Mouse (Mus musculus): ENCODE data around the gene Csad.
"Not testable (repeated sequence)": the region's sequence is repeated elsewhere in the genome, so short reads cannot be mapped to it uniquely, and the experiment has no call there.

Gene Csad

DNA sequence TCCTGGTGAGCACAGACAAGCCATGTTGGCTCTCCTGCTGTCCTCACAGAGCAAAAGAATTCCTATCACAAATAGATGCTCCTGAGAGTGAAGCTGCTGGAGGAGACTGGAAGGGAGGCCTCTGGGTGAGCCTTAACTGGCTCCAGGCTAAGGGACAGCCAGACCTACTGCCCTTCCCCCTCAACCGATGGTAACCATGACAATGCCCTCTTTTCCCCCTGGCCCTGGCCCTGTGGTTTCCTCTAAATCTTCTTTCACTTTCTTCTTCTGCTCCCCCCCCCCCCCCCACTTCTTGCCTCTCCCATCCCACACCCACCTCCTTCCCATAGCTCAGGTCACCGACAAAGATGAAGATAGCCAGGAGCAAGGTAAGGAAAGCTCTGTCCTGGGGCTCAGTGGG, 29.4 kb upstream of the Csad start:
- no peak for DNase-seq

DNA sequence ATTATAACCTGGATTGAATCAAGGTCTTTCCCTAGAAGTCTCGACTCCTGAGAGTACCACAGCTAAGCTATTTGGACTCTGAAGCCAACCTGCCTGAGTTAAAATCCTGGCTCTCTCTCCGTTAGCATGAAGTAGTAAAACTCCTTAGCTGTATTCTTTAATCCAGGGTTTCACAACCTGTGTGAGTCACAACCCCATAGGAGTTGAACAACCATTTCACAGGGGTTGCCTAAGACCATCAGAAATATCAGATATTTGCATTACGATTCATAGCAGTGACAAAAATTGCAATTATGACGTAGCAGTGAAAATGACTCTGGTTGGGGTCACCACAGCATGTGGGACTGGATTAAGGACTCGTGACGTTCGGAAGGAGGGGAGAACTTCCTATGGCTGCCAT, 28.2 kb upstream of the Csad start:
- DNase-seq, result no peak

DNA sequence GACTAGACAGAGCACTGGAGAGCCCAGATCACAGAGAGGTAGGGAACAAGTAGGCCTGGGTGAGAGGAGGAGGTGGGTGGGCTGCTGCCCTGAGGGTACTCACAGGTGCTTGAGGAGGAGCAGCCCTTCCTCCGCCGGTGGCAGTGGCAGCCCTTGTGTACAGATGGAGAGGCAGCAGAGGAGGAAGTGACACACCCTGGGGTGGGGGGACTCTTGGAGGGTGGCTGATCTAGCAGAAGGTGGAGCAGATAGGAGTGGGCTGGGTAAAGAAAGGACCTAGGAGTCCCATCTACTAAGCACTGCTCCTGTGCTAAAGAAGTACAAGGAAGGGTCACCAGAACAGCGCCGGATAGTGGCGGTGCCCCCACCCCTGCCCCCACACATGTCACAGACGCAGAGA, 27.2 kb upstream of the Csad start, which contains the start of gene Itgb7:
Gene Itgb7, minus strand, starts transcription at position 197 of the 400 bp plus-strand sequence.
- no peak for DNase-seq

DNA sequence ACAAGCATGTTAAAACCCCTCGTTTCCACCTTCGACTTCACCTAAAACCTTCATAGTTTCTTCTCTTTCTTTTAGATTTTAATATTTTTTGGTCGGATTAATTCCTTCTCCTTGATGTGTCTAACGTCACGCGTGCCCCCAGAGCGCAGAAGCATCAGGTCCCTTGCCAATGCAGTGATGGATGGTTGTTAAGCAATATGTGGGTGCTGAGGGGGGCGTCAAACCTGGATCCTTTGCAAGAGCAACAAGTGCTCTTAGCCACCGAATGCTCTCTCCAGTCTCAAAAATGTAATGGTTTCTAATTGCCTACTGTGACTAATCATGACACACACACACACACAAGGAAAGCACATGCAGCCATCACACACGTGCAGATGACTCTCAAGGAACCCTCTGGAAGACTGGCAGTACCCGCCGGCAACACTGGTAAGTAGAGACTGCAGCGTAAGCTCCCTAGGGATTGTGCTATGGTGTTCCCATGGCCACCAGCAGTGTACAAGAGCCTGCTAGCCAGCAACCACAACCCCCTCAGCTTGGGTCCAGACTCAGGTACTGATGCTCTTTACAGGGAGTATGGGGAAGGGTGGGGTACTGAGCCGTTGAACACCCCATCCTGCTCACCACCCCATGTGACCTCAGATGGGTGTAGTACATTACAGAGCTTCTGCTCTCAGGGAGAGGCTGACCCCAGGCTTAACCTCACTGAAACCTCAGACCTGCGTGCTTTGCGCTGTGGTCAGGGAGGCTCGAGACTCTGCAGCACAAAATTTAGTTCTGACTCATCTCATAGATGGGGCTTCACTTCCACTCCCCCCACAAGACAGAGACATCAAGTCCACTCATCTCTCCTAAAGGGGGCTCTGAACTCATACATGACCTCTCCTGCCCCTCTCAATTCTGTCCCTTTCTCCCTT, 26.1 kb upstream of the Csad start:
- DNase-seq, result no peak

DNA sequence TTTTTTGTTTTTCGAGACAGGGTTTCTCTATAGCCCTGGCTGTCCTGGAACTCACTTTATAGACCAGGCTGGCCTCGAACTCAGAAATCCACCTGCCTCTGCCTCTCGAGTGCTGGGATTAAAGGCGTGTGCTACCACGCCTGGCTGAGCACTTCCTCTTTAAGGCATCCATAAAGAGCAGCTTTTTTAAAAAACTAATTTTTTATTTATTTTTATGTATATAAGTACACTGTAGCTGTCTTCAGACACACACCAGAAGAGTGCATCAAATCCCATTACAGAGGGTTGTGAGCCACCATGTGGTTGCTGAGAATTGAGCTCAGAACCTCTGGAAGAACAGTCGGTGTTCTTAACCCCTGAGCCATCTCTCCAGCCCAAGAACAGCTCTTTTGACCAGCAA, 21.1 kb upstream of the Csad start:
- not testable (repeated sequence) for DNase-seq

DNA sequence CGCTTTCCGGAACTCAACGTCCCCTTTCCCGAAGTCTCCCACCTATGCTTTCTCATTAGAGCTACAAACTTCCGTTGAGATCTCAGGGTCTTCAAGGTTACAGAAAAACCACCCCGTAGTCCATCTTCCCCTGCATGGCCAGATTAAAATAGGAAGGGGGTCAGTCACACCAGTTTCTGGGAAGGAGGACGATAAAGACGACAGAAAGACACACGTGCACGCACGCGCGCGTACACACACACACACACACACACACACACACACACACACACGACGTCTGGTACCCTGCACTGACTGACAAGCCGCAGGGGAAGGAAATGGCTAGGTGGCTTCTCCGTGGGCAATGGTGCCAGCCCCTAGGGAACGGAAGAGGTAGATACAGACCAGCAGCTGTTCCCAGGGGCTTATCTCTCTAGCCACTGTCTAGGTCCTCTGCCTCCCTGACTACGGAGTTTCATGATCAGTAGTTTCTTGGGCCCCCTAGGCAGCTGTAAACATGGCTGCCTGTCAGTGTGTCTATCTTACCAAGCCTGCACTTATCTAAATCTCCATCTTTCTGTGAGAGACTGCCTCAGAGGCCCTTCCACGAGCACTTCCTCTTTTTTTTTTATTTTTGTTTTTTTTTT, 20.6 kb upstream of the Csad start:
- DNase-seq, result no peak

DNA sequence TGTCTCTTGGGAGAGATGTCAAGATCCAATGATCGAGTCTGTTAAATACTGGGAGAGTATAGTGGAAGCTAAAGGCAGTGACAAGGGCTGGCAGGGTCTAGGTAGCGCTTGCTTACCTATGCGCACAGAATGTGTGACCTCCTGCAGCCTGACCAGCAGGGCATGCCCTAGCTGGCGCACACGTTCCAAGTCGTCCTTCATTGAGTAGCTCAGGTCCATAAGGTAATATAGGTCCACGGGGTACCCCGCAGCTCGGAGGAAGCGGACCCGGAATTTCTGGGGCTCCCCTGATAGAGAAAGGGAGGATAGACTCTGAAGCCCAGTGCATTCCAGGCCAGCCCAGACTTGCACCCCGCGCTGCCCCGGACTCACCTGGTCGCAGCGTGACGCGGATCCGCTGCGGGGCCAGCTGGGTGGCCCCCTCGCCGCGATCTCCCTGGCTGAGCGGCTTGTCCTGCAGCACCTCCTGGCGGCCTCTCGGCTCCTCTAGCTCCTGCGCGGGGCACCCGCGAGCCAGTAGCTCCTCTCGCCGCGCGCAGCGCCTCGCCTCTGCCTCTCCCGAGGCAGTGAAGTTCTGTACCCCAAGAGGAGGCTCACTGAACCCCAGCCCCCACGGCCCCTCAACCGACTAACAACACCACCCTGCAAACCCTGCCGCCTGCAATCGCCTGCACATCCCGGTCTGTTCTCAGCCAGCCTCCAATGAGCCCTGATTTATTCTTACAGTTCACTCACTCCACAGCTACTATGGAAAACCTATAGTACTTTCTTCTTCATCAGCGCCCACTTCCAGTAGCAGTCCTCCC, 19.9 kb upstream of the Csad start:
- peak; percentile 80 for DNase-seq

DNA sequence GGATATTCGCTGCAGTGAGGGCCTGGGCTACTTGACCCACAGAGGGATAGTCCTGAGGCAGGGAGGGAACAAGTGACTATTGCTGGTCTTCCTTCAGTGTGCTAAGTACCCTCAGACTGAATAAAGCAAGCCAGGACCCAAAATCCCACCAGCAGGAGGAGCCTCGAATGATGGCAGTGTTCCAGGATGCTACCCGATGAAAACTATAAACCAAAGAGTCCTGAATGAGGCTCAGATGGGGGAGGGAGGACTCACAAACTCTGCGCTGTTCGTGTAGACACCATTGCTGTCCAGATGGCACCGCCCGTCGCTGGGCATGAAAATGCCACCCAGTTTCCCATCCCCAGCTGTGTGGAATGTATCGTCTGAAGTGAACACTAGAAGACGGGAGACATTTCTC, 17.9 kb upstream of the Csad start:
- no peak for DNase-seq

DNA sequence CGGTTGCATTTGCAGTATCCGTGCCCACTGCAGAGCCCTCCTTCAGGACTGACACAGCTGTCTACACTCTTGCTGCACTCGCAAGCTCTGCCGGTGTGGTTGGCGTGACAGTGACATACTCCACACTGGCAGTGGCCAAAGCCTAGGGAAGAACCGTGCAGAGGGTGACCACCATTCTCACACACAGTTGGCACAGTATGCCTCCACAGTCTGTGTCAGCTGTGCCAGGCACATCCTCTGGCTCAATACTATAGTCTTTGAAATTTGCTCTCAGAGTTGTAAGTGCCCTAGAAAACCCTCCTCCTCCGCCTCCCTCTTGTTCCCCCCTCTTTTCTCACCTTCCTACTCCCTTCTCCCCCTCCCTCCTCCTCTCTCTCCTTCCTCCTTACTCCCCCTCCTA, 12.8 kb upstream of the Csad start:
- no peak for DNase-seq

DNA sequence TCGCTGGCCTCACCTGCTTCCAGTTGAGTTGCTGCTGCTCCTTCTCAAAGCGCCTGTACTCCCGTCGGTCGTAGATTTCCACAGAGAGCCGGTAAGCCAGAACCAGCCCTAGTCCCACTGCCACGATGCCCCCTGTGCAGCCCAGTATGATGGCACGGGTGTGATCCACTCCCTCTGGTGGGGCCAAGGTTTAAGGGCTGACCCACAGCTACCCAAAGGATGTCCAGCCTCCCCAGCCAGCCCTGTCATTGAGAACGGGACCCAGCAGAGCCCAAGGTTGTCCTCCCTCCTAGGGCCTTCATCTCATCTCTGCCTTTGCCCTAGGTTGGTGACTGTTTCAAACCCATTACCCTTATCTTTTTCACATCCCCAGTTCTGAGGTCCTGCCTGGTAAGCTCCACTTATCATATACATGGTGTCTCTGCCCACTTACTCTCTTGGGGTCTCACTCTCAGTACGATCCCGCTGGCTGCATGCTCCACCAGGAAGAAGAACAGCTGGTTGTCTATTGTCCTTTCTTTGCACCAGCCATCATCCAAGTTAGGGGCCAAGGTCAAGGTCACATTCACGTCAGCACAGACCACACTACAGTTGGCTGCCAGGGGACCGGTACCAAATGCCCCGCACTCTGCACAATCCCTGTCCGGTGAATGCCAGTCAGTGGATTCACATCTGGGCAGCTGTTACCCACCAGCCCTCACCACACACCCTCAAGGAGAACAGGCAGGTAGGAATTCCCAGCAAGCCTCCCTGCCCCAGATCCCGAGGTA, 12.1 kb upstream of the Csad start:
- no peak for DNase-seq

DNA sequence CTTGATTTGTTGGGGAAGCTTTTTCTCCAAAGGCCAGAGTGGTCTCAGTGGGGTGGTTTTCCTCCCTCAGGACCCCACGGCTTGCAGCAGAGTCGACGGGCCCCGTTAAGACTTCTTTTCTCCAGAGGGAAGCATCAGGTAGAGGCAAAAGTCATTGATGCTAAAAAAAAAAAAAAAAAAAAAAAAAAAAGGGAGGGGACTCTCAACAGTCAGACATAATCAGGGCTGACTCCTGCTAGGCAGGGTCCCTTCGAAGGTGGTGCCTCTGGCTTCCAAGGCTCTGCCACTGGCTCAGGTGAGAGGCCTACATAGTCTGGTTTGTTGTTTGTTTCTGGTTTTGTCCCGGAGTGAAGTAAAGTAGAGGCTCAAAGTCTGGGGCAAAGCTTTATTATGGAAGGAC, 11.1 kb upstream of the Csad start:
- no peak for DNase-seq

DNA sequence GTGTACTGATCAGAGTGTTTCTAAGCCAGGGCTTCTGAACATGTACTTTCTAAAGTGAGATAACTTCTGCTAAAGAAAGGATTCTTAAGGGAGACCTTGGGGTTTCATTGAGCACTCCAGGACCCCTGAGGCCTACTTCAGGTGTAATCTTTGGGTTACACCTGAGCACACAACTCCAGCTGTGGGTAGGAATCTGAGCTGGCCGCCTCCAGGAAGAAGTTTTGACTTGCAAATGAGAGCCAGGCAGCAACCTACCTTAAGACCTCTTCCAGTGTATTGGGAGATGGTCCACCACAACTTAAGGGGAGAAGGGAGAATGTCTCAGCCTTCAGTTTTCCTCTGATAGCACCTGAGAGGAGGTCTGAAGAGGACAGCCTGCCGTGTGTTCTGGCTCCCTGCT, 9.6 kb upstream of the Csad start:
- DNase-seq, result no peak

DNA sequence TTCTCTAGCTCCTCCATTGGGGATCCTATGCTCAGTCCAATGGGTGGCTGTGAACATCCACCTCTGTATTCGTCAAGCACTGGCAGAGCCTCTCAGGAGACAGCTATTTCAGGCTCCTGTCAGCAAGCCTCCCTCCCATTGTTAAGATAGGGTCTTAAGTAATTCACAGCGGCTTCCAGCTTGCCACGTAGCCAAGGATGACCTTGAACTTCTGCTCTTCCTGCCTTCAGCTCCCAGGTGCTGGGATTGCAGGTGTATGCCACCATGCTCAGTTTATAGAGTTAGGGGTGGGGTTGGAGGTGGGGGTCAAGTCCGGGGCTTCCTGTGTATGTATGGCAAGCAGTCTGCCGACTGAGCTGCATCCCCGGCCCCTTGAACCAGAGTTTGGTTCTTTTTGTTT, 7.4 kb upstream of the Csad start:
- DNase-seq, result no peak

DNA sequence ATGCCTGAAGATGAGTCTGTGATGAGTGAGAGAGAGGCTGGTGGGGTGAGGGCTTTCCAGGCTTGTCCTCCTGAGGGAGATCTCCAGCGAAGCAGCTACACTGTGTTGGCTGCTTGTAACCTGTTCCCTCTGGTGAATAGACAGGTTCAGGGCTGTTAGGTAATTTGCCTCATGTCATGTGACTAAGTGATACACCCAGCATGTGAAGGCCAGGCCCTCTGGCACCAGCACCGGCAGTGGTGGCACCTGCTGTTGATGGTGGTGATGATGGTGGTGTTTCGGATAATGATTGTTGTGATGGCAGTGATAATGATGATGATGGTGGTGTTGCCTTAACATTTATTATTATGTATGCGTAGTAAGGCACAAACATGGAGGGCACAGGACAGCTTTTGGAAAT, 6.3 kb upstream of the Csad start:
- DNase-seq, result no peak

DNA sequence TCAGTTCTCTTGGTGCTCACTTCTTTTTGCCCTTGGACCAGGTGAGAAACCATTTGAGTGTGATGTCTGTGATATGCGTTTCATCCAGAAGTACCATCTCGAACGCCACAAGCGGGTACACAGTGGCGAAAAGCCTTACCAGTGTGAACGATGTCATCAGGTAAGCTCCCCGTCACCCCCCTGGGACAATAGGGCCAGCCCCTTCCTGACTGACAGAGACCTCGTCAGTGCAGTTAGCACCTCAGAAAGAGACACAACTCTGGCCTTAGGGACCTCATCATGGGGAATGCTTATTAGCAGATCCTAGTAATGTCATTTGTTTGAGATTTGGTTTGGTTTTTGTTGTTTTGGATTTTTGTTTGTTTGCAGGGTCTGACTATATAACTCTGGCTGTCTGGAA, 4.6 kb upstream of the Csad start:
- DNase-seq, result no peak

DNA sequence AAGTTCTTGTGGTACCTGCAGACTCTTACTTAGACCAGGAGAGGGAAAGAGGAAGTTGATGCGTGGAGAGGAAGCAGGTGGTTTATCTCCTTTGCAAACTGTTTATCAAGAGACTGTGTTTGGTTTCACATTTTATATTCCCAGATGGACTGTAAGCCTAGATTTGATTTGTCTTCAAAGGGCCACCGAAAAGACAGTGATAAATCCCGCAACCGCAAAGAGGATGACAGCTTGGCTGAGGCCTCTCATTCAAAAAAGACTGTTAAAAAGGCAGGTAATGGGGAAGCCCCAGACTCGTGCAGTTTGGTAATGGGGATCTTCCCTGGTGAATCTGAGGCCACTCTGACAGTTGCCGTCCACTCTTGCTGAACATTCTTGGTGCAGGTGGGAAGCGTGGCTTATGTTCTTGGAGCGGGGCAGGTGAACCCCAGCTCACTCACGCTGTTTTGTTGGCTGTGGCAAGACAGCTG, 3.6 kb upstream of the Csad start:
- DNase-seq, result no peak

DNA sequence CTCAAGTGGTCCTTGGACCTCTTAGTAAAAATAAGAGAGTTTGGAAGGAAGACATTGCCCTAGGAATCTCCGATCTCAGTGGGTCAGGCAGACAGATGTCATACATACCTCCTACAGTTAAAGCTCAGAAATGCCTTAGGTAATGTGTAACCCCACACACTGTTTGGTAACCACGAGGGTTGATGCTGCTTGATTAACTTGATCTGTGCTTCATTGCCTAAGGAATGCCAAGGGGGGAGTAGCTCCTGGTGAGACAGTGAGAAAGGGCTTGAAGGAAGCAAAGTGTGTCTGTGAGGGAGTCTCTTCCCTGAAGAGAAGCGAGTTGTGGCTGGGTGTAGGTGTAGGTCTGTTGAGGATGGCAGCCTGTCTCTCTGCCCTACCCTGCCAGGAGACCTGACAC, 2.8 kb upstream of the Csad start:
- no peak for DNase-seq

DNA sequence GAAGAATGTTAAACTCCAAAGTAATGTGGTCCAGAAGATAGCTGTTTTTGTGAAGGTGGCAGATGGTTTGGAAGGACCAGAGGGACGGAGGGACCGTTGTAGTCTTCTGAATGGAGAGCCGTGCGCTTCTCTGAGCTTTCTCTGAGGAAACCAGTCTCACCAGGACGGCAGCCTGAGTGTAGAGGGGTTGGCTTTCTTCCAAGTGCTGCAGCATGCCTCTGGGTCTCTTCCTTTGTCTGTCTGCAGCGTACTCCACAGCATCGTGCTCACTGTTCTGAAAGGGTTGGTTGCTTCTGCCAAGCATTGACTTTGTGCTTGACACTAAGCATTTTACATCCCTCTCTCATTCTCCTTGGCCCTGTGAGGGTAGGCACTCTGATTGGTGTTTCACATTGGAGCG, 1.3 kb upstream of the Csad start:
- peak; percentile 57 for DNase-seq

DNA sequence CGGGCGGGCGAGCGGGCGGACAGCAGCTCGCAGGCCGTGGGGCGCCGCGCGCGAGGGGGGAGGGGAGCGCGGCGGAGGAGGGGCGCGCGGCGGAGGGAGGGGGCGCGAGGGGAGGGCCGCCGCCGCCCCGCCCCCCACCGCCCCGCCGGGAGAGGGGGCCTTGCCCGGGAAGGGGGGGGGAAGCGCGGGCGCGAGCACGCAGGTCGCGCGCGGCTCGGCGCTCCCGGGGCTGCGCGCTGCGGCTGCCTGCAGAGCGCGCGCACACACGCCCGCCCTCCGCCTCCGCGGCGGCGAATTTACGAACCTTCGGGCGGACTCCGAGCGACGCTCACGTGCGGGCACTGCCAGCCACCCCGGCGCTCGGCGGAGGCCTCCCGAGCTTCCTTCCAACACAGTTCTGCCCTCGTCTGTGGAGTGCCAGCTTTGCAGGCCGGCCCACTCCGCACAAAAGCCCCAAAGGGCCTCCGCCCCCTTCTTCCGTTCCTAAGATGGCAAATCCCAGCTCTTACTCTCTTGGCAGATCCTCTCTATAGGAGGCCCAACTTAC, 616 bp downstream of the Csad start:
- DNase-seq, result peak; percentile 78

DNA sequence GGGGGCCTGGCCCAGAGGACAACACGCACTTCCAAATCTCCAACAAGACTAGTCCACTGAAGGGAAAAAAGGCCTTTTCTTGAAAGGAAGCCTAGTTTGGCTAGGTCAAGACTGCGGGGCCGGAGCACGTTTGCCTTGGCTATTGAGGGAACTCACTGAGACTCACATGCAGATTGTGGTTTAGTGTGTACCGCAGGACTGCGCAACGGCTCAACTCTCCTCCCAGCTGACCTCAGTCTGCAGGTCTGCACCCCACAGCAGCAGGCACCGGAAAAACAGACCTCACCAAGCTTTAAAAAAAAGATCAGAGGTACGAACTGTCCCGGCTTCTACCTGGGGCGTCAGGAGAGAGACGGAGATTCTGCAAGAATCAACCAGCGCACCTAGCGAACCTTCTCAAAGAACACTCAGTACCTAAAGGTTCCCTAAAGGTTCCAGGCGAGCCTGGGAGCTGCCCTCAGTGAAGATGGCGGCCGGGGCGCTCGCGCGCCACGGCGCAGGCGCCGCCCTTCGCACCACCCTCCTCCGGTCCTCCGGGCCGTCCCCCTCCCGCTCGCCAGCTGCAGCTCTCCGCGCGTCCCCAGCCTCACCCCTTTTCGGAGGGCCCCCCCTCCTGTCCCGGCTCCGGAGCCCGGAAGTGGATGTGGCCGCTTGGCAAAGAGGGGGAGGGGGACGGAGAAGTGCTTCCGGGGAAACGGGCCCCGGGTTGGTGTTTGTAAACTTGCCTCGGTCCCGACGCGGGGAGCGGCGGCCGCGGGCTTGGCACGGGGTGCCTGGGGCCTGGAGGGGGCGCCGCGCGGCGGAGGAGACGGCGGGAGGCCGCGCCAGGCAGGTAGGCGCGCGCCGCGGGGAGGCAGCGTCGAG, 1.3 kb downstream of the Csad start, which contains the start of gene Zfp740:
Gene Zfp740, plus strand, starts transcription at position 279 of the 864 bp plus-strand sequence.
- peak; percentile 97 for DNase-seq

DNA sequence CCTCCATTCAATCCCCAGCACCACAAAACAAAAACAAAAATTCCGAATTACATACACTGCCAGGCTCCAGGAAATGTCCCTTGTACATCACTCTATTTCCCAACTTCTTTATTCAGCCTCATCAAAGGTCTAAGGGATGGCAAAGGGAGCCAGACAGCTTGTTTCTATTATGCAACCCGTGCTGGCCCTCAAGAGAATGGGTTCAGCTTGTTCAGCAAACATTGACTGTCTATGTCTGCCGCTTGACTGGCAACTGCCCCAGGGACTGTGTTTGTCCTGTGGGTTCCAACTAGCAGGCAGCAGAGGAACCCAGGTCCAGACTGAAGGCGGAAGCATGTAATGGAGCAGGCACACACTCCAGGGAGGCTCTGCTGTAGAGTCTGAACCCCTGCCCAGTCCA, 5.7 kb downstream of the Csad start:
- DNase-seq, result no peak
